ENCODE assay signal across 8 mouse cellular contexts in the genomic region with DNA sequence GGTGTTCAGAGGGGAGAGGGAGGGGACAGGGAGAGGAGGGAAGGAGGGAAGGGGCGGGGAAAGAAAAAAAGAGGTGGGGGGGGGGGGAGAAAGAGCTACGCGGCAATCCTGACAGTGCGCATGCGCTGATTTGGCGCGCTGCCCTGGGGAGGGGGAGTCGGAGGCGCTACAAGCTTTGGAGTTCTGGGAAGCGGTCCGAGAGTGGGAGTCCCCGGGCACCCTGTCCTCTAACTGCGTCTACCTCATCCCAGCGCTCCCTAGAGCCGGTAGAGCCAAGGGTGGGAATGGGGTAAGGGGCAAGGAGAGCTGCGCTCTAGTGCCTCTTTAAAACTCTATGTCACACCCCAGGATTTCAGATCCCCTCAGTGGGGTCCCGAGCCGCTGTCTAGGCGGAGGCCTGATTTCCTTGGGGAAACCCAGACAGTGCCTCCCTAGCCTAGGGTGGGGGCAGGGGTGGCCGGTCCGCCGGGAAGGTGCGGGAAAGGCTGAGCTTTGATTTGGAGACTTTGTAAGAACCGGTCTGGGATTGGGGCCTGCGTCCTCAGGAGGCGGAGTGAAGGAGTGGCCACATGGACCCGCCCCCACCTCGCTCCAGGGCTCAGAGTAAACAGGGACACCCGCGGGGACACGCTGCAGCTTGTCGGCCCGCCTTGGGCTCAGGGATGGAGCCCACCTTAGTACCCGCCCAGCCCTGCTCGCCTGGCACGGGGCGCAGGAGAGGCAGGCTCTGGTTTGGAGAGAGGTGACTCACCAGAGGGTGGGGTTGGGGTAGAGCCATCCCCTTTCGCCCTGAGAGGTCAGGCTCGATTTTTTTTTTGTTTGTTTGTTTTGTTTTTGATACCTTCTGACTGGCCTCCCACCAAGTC. TPM values are rescaled to one million over a fixed set of nuclear protein-coding genes. Genes with fewer than 3 reads are reported as not detected.
DNase-seq lines count a peak whose midpoint lies in the region; ATAC-seq and TF ChIP-seq lines count a peak whose summit lies in the region.

No protein-coding gene starts in this region.

- H3K9ac ChIP-seq in forebrain, embryonic 12.5 days = peak overlapping the region; percentile 89
- H3K9ac ChIP-seq in heart, postnatal 0 days (replicated peaks; ENCODE audit: low read depth, low read length) = peak overlapping the region; percentile 46
- H3K9ac ChIP-seq in neural tube, embryonic 15.5 days (replicated peaks) = peak overlapping the region; percentile 94

- H3K27ac ChIP-seq in forebrain, embryonic 12.5 days = peak overlapping the region; percentile 89
- H3K27ac ChIP-seq in heart, postnatal 0 days (ENCODE audit: low read depth) = peak overlapping the region; percentile 86
- peak overlapping the region; percentile 90 for H3K27ac ChIP-seq in neural tube, embryonic 15.5 days (replicated peaks)

- no peaks in the 10 kb centered on the region for H3K36me3 ChIP-seq in forebrain, embryonic 12.5 days (replicated peaks)
- H3K36me3 ChIP-seq in heart, postnatal 0 days (replicated peaks; ENCODE audit: control insufficient read depth, insufficient read depth, low read length) = no peaks in the 10 kb centered on the region
- H3K36me3 ChIP-seq in neural tube, embryonic 15.5 days = no peaks in the 10 kb centered on the region

- peaks cover 48% of the 10 kb centered on the region for H3K4me1 ChIP-seq in forebrain, embryonic 12.5 days
- H3K4me1 ChIP-seq in heart, postnatal 0 days (ENCODE audit: control insufficient read depth, insufficient read depth) = peaks cover 6% of the 10 kb centered on the region; the same call in 1 of the 2 replicates
- H3K4me1 ChIP-seq in neural tube, embryonic 15.5 days = peaks cover 46% of the 10 kb centered on the region

- no peaks in the 10 kb centered on the region for H3K27me3 ChIP-seq in forebrain, embryonic 12.5 days
- H3K27me3 ChIP-seq in heart, postnatal 0 days (ENCODE audit: control insufficient read depth, insufficient read depth, low read length) = no peaks in the 10 kb centered on the region
- no peaks in the 10 kb centered on the region for H3K27me3 ChIP-seq in neural tube, embryonic 15.5 days (replicated peaks)

- peak; percentile 51; the same call in 1 of the 2 replicates for TF ChIP-seq EP300 in heart, postnatal 0 days (IDR thresholded peaks at IDR 0.05; ENCODE audit: low read depth)

- peak; percentile 49 for DNase-seq in c-Kit-positive CD71-negative TER-119-negative erythroid progenitor cells, embryonic 14.5 days (ENCODE audit: low read depth)
- DNase-seq in heart, postnatal 0 days (ENCODE audit: low spot score) = peak; percentile 91
- peak; percentile 82 for DNase-seq in large intestine, adult 2 months (ENCODE audit: low read depth, low spot score)
- peak; percentile 95 to 96 for DNase-seq in lung, adult 18-20 months
- peak; percentile 31 to 42 for DNase-seq in thymus, postnatal 10 days (ENCODE audit: low spot score in 2 of 2)

- peak; percentile 37 for ATAC-seq in CD4-positive, CD25-positive, alpha-beta regulatory T cell, adult 4 months
- peak; percentile 90 for ATAC-seq in forebrain, embryonic 12.5 days (ENCODE audit: low FRiP score)
- peak; percentile 92 for ATAC-seq in heart, postnatal 0 days (ENCODE audit: insufficient read depth, low read depth)
- peak; percentile 83 for ATAC-seq in neural tube, embryonic 15.5 days (ENCODE audit: low FRiP score)

- peak overlapping the region; percentile 74 for H3K4me3 ChIP-seq in forebrain, embryonic 12.5 days (replicated peaks)
- peak overlapping the region; percentile 60 for H3K4me3 ChIP-seq in heart, postnatal 0 days (ENCODE audit: low read depth, low read length)
- peak overlapping the region; percentile 72 for H3K4me3 ChIP-seq in neural tube, embryonic 15.5 days (replicated peaks)

- H3K4me2 ChIP-seq in forebrain, embryonic 12.5 days = peak overlapping the region; percentile 65
- peak overlapping the region; percentile 85 for H3K4me2 ChIP-seq in heart, postnatal 0 days (ENCODE audit: low read depth, low read length)
- peak overlapping the region; percentile 98 for H3K4me2 ChIP-seq in neural tube, embryonic 15.5 days

- no peaks in the 10 kb centered on the region for H3K9me3 ChIP-seq in forebrain, embryonic 12.5 days
- H3K9me3 ChIP-seq in heart, postnatal 0 days (replicated peaks; ENCODE audit: control insufficient read depth, low read length) = peaks cover 6% of the 10 kb centered on the region
- H3K9me3 ChIP-seq in neural tube, embryonic 15.5 days (replicated peaks) = no peaks in the 10 kb centered on the region

- TF ChIP-seq CTCF in heart, postnatal 0 days (IDR thresholded peaks at IDR 0.05; ENCODE audit: low read depth) = no peak

- WGBS in forebrain, embryonic 12.5 days = under 1% methylated on average over 34 of the region's 39 CpGs
- WGBS in heart, postnatal 0 days = under 1% methylated on average over 39 of the region's 39 CpGs
- WGBS in large intestine, adult 2 months = under 1% methylated on average over 38 of the region's 39 CpGs
- WGBS in neural tube, embryonic 15.5 days = 0% methylated on average over 37 of the region's 39 CpGs

RNA-seq across cellular contexts. Expression of a gene that starts 0.5 kb away (rescaled TPM):
- polyA plus RNA-seq in CD4-positive, CD25-positive, alpha-beta regulatory T cell, adult 4 months (2017; shearing (Covaris generic)) = under 1 TPM; 0.30 to 0.96 TPM
- polyA plus RNA-seq in forebrain, embryonic 12.5 days (2016; fragmentation: Nextera tagmentation; extraction: Ambion mirVana) = 81.4 and 81.8 TPM in 2 replicates
- total RNA-seq in heart, postnatal 0 days (2014; rRNA removed; ENCODE audit: low replicate concordance) = 37.0 and 65.9 TPM in 2 replicates
- 15.4 and 15.7 TPM in 2 replicates for polyA plus RNA-seq in heart, postnatal 0 days (2015; fragmentation: Nextera tagmentation; extraction: Ambion mirVana)
- 118 and 125 TPM in 2 replicates for polyA plus RNA-seq in large intestine, adult 2 months (2012; rRNA removed)
- polyA plus RNA-seq in neural tube, embryonic 15.5 days (2015; fragmentation: Nextera tagmentation; extraction: Ambion mirVana) = 102 and 108 TPM in 2 replicates

RNA-seq across cellular contexts. Expression of a gene that starts 21.4 kb away (rescaled TPM):
- 100 to 1,000 TPM; 173 to 320 TPM for polyA plus RNA-seq in CD4-positive, CD25-positive, alpha-beta regulatory T cell, adult 4 months (2017; shearing (Covaris generic))
- polyA plus RNA-seq in forebrain, embryonic 12.5 days (2016; fragmentation: Nextera tagmentation; extraction: Ambion mirVana) = 4.5 and 5.4 TPM in 2 replicates
- total RNA-seq in heart, postnatal 0 days (2014; rRNA removed; ENCODE audit: low replicate concordance) = 38.1 and 42.3 TPM in 2 replicates
- polyA plus RNA-seq in heart, postnatal 0 days (2015; fragmentation: Nextera tagmentation; extraction: Ambion mirVana) = 24.0 and 24.6 TPM in 2 replicates
- polyA plus RNA-seq in large intestine, adult 2 months (2012; rRNA removed) = 67.5 and 122 TPM in 2 replicates
- polyA plus RNA-seq in neural tube, embryonic 15.5 days (2015; fragmentation: Nextera tagmentation; extraction: Ambion mirVana) = 5.0 and 11.5 TPM in 2 replicates

RNA-seq across cellular contexts. Expression of a gene that starts 45.3 kb away (rescaled TPM):
- 1 to 10 TPM; 2.5 to 4.0 TPM for polyA plus RNA-seq in CD4-positive, CD25-positive, alpha-beta regulatory T cell, adult 4 months (2017; shearing (Covaris generic))
- 10.0 TPM in 2 replicates for polyA plus RNA-seq in forebrain, embryonic 12.5 days (2016; fragmentation: Nextera tagmentation; extraction: Ambion mirVana)
- 10.0 and 16.0 TPM in 2 replicates for total RNA-seq in heart, postnatal 0 days (2014; rRNA removed; ENCODE audit: low replicate concordance)
- 4.2 and 4.5 TPM in 2 replicates for polyA plus RNA-seq in heart, postnatal 0 days (2015; fragmentation: Nextera tagmentation; extraction: Ambion mirVana)
- 4.1 and 4.8 TPM in 2 replicates for polyA plus RNA-seq in large intestine, adult 2 months (2012; rRNA removed)
- 3.4 and 4.7 TPM in 2 replicates for polyA plus RNA-seq in neural tube, embryonic 15.5 days (2015; fragmentation: Nextera tagmentation; extraction: Ambion mirVana)

RNA-seq across cellular contexts. Expression of a gene that starts 46.9 kb away (rescaled TPM):
- 10 to 100 TPM in 1 of 2 experiments, 1 to 10 TPM in 1; 8.9 to 10.8 TPM for polyA plus RNA-seq in CD4-positive, CD25-positive, alpha-beta regulatory T cell, adult 4 months (2017; shearing (Covaris generic))
- 3.7 and 4.6 TPM in 2 replicates for polyA plus RNA-seq in forebrain, embryonic 12.5 days (2016; fragmentation: Nextera tagmentation; extraction: Ambion mirVana)
- total RNA-seq in heart, postnatal 0 days (2014; rRNA removed; ENCODE audit: low replicate concordance) = 15.3 and 17.0 TPM in 2 replicates
- 4.0 and 5.3 TPM in 2 replicates for polyA plus RNA-seq in heart, postnatal 0 days (2015; fragmentation: Nextera tagmentation; extraction: Ambion mirVana)
- polyA plus RNA-seq in large intestine, adult 2 months (2012; rRNA removed) = 9.9 and 19.4 TPM in 2 replicates
- 2.5 and 4.8 TPM in 2 replicates for polyA plus RNA-seq in neural tube, embryonic 15.5 days (2015; fragmentation: Nextera tagmentation; extraction: Ambion mirVana)

Comparison
In these comparisons a context has a peak if more than half of its experiments do, and no peak if none do; other contexts are left out.
1. Peak in every context shown above with its lines: DNase-seq, ATAC-seq, H3K4me3 ChIP-seq and H3K27ac ChIP-seq.
2. ATAC-seq: peak in every context shown above with its lines; median percentile 92 in heart, postnatal 0 days; 90 in forebrain, embryonic 12.5 days; 83 in neural tube, embryonic 15.5 days; 37 in CD4-positive, CD25-positive, alpha-beta regulatory T cell, adult 4 months.
3. DNase-seq: peak in every context shown above with its lines; median percentile 96 in lung, adult 18-20 months; 91 in heart, postnatal 0 days; 82 in large intestine, adult 2 months; 49 in c-Kit-positive CD71-negative TER-119-negative erythroid progenitor cells, embryonic 14.5 days; 36 in thymus, postnatal 10 days.